Mouse (Mus musculus): ENCODE measurements at regions not wholly inside any gene's neighbourhood (a gene's known extent, or its start where the extent isn't known, plus 50 kb on each side); places are given as distances from the start of the nearest gene placed in this dataset.
"Not testable (repeated sequence)": the region's sequence is repeated elsewhere in the genome, so short reads cannot be mapped to it uniquely, and the experiment has no call there.

- DNase-seq, result no peak
Measured at GRCm38 (mm10) chr1:8097046-8097445, 3289.4 kb downstream of the Gm37988 start.

- peak in 1 of 2 experiments; percentile 2 for DNase-seq
Measured at GRCm38 (mm10) chr1:8123021-8123420, 3290.9 kb upstream of the A830018L16Rik start.

- not testable (repeated sequence) for DNase-seq
Measured at GRCm38 (mm10) chr1:8134434-8135433, 3279.2 kb upstream of the A830018L16Rik start.

GRCm38 (mm10) chr1:8142583-8142982, 3271.3 kb upstream of the A830018L16Rik start:
- DNase-seq, result no peak

- no peak for DNase-seq
Measured at GRCm38 (mm10) chr1:8173196-8173595, 3240.7 kb upstream of the A830018L16Rik start.
